Mouse (Mus musculus): Measurements from ENCODE around the gene Elfn2.

- TF ChIP-seq CTCF (IDR thresholded peaks at IDR 0.05; ENCODE audit: insufficient read depth, low read length) (no peak), POLR2A (IDR thresholded peaks at IDR 0.05; ENCODE audit: borderline replicate concordance, extremely low read depth, low read depth, low read length) (no peak)
These were observed 4.8 kb downstream of the Elfn2 start for GRCm38 (mm10) chr15:78713751-78714150.

Data from lung, adult 2 months (tissue).